Mouse (Mus musculus): ENCODE measurements at regions not wholly inside any gene's neighbourhood (a gene's known extent, or its start where the extent isn't known, plus 50 kb on each side); places are given as distances from the start of the nearest gene placed in this dataset.
A peak's percentile ranks its signal among the peaks of the same experiment; 100 is the strongest.

DNA sequence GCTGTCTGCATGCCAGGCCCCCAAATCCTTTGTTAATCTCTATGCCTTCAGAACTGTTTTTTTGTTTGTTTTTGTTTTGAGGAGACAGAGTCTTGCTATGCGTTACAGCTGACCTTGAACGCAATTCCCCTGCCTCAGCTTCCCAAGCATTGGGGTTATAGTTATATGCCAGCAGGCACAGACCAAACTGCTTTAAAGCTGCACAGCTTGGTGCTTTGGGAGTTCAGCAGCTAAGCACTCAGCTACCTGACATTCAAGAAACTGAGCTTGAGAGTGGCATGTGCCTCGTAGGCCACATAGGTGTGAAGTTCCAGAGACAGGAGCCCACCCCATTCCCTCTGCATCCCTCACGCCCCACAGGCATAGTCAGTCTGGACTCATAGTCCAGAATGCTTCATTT is 229.5 kb upstream of the 4930535I16Rik start:
- DNase-seq = no peak

DNA sequence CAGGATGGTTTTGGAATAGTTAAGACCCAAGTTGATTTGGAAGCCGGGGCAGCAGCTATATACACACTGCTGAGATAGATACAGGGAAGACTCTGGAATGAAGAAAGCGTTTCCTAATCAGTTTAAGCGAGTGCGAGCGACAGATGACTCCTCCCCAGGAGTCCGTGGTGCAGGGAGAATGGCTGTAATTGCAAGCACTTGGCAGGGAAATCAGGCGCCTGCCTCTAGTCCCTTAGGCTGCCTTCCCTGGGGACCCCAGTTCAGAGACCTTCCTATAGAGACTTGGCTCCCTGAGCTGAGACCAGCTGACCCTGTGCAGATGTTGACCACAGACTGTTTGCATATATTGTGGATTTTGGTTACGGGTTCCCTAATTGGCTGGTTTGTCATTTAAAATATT is 228.3 kb upstream of the 4930535I16Rik start:
- DNase-seq = peak; percentile 20

DNA sequence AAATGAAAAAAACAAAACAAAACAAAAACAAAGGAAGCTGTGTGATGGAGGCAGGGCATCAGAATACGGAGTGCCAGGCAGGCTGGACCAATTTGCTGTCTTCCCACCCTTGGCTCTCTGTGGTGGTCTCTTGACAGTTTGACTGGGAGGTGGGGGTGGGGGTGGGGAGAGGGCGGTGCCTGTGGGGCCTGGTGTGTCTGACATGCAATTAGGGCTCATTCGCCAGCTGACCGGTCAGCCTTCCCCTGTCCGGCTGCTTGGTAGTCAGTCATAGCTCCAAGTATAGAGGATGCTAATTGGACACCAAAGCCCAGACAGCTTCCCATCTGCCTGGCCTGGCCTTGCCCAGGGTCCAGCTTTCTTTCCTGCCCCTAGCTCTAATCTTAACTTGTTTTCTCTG is 225.8 kb upstream of the 4930535I16Rik start:
- no peak for DNase-seq

DNA sequence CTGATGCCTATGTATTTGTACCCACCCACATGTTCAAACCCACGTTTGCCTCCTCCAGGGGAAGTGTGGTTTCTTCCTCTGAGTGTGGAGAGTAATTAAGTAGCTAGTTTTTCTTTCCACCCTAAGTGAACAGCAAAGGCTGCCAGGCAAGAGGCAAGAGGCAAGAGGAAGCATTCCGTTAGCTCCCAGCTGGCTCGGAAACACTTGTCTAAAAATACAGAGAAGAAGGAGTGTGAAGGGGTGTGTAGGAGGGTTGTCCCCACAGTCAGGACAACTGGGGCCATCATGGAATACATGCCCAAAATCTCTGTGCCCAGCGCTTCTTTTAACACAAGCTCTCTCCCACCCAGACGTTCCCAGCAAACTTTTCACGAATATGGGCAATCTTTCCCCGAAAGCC is 225.4 kb upstream of the 4930535I16Rik start:
- DNase-seq = no peak

DNA sequence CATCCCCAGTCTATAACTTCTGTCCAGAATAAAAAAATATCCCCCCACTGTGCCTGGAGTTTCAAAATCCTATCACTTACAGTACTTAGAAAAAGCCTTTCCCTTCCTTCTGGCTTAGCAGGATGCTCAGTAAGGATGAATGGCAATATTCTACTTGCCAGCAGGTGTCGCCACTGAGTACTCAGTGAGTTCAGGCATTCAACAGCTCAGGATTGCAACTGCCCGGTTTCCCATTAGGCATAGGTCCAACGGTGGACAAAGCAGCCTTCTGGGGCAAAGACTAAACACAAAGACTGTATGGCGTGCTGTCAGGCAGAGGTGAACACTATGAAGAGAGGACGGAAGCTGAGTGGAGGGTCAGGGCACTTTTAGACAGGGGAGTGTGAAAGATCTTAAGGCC is 224.3 kb upstream of the 4930535I16Rik start:
- DNase-seq = peak; percentile 85

DNA sequence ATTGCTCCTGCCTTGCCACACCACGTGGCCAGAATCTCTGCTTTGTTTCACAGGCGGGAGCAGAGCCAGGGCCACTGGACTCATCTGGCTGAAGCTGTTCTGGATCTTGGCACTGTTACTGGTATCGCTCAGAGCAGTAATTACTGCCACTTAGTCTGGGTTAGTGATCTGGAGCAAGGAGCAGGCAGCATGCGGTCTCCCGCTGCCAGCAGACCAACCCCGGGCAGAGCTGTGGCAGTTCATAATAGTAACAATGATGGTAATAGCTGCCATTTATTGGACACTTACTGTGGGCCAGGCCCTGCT is 217.3 kb upstream of the 4930535I16Rik start:
- DNase-seq = no peak

DNA sequence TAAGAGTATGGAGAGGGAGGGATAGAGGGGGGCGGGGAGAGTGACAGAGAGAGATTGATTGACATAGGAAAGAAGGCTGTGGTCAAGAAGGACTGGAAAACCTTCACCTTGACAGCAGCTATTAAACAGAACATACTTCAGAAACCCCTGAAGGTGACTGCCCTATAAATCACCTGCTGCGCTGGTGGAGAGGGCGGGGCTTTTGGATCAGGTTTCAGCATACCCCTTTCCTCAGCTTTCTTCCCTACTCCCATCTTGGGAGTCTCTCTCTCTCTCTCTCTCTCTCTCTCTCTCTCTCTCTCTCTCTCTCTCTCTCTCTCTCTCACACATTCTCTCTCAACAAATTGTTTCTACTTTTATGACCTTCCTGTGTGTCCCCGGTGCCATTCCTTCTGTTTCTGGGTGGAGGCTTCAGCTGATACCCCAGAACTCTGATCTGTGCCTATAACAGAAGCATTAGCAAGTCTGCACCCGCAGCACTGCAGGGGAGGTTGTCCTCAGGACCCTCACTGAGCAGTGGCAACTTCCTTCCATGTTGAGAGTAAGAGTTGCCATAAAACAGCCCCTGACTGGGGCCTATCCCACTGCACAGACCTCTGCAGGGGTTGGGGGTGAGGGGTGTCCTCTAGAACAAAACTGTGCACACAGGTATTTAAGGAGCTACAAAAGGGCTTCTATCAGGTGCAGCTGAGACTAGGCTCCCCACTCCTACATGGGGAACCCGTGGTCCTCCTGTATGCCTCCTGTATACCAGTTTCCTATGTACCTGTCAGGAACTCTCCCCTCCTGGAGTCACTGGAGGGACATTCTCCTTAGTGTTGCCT is 216.7 kb upstream of the 4930535I16Rik start:
- DNase-seq = no peak

DNA sequence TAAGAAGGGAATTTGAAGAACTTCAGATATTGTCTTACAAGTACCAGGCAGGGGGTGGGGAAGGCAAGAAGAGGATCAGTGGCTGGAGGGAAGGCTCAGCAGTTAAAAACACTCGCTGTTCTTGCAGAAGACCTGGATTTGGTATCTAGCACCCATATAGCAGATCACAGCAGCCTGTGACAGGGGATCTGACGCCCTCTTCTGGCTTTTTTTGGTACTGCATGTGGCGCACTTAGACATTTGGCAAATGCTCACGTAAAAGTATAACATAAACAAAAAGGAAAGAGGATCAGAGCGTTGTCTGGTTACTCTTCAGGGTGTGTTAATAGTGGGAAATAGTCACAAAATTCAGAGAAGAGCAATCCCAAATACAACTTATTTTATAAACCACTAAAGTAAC is 213.1 kb upstream of the 4930535I16Rik start:
- DNase-seq = no peak

DNA sequence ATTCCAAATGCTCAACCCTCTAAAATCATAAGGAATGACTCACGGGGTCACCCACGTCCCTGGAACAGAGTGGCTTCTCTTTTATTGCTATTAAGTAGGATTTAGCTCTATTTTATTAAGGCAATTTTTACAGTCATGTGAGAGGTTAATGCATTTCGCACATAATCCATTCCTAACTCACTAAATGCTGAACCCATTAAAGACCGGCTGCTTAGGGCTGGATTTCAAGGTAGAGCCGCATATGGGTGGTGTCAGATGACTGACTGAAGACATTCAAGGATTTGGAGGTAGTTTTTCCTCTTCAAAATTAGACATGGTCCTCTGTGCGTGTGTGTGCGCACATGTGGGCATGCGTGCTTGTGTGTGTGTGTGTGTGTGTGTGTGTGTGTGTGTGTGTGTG is 208.4 kb upstream of the 4930535I16Rik start:
- no peak for DNase-seq

DNA sequence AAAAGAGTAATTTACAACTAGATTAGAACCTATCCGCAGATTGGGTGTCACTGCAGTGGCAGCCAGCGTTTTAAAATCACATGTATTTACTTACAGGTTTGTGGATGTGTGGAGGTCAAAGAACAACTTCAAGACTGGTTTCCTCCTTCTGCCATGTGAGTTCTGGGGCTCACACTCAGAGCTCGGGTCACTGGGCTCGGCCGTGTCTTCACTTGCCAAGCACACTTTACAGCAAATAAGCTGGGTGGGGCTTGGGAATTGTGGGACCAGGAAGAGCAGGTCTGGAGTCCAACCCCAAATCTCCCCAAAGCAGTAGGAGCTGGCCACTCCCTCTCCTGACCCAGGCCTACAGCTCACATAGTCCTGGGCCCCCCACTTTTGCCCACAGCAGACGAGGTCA is 202.5 kb upstream of the 4930535I16Rik start:
- DNase-seq = no peak

DNA sequence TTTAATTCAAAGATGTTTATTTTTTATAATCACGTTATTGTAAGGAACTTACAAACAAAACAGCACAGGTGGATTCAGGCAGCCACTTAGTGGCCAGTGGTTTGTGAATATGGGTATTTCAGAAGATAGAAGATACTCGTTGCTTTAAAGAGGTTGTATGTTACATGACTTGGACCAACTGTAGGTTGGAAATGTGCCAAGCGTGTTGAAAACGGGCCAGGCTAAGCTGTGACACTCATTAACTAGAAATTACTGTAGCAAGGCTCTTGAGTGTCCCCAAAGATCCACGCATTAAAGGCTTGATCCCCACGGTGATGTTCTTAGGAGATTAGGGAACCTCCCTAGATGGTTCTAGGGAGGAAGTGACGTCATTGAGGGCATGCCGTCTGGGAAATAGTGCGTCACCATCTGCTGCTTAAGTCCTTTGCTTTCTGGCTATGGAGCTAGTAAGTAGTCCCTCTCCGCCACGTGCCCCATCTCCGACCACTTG is 196.1 kb upstream of the 4930535I16Rik start:
- no peak for DNase-seq

DNA sequence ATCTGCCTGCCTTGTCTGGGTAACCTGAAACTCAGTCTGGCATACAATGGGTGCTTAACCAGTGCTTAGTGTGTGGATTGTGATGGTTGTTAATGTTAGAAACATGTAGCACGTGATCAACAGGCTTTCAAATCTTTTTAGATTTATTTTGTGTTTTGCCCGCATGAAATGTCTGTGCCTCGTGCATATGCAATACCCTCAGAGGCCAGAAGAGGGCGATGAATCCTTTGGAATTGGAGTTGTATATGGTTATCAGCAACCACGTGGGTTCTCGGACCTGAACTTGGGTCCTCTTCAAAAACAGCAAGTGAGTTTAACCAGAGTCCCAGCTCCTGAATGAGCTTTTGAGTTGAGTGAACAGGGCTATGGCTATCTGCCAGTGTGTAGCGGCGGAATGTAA is 192.9 kb upstream of the 4930535I16Rik start:
- no peak for DNase-seq

DNA sequence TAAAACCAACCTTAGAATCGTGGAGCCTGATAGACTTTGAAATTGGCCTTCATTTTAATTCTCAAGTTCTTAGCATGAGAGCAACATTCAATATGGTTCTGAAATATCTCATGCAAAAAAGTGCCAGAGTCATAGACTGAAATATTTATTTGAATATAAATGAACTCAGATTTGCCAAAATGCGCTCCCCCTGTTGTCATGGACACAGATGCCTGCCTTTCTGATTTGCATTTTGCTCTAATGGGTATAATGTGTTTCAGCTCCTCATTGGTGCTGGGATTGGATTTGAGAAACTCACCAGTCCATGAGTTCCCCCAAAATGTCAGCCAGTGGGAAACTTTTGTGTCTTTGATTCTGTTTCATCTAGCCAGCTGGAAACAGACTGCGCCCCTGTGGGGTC is 191.5 kb upstream of the 4930535I16Rik start:
- DNase-seq = no peak

DNA sequence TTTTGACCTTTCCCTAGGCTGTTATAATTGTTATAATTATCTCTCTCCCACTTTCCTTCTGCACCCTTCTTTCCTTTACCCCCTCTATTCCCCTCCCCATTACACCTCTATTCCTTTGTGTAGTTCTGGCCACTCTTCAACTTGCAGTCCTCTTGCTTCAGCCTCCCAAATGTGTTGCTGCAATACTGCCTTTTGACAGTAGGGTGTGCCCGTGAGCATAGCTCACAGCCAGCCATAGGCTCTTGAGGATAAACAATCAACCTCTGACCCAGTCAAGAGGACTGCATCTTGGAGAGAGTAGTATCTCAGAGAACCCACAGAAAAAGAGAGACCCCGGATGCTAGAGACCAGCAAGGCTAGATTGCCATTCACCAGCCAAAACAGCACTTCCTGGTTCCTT is 184.9 kb upstream of the 4930535I16Rik start:
- no peak for DNase-seq

DNA sequence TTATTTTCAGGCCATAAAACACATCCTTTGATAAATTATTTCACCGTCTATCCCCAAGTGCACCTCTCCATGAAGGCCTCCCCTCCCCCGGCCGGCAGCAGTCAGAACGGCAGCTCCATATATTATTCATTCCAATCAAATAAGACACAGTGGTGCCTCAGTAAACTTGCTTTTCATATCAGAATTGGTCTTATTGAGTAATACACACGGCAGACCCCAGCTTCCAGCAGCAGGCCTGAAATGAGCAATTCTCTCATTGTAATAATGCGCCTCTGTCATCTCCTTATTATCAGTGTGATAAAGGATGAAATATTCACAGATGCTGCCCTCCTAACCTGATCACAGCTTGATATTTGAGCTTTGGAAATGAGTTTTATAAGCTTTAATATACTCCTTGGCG is 169.0 kb upstream of the 4930535I16Rik start:
- no peak for DNase-seq

DNA sequence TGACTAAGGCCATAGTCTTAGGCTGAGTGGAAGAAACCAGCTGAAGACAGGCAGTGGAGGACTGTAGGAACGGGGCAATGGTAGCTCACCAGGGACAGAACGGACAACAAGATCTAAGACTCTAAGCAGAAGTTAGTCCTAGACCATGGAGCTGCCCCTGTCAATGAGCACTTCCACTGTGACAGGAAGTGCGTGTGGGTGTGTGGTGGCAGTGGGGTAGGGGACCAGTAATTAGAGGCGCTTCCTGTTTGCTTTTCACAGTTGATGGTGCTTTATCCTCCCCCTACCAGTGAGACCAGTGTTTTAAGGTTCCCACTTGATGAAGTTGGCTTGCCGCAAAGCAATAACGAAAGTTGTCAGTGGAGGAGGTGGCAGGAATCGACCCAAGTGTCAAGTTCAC is 168.4 kb upstream of the 4930535I16Rik start:
- DNase-seq = no peak

DNA sequence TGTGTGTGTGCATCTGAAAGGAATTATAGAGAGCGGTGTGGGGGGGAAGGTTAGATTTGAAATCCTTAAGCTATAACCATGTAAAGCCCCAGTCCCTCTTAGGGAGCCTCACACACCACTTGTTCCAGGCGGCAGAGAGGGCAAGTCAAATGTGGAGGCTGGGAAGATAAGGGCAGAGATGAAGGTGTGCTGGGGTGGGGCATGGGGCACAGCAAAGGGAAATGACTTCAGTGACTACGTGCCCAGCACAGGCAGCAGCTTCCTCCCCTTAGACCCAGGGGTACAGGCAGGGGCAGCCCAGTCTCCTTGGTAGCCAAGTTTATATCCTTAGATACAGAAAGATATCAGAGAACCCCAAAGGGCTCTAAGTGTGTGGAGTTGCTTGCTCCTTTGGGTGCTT is 161.8 kb upstream of the 4930535I16Rik start:
- DNase-seq = no peak

DNA sequence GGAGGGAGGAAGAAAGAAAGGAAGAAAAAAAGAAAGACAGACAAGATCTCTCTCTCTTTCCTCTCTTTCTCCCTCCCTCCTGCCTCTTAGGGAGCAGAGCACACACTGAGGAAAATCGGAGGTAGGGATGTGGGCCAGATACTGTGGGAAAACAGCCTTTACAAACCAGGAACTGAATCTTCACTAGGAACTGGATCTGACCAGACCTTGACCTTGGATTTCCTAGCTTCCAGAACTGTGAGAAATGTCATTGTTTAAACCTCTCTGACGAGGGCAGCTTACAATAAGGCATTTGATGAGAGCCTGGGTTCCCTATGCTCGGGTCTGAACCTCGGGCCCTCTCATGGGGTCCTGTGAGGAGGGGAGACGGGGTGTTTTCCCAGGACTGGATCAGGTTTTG is 157.7 kb upstream of the 4930535I16Rik start:
- DNase-seq = no peak

DNA sequence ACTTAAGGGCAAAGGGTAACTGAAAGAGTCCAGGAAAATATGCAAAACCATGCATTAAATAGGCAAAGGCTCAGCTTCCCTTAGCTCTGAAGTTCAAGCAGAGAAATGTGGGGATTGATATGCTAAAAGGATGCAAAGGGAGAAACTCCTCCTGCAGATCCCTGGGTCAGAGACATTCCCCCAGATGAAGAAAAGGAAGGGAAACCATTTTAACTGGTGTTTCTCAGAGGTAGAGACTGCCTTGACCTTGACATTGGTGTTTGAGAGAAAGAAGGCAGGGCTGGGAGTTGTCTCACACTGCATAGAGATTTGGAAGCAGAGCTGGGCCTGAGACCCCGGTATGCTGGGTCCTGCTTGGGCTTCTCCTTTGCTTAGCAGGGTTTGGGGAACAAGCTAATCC is 155.8 kb upstream of the 4930535I16Rik start:
- DNase-seq = no peak

DNA sequence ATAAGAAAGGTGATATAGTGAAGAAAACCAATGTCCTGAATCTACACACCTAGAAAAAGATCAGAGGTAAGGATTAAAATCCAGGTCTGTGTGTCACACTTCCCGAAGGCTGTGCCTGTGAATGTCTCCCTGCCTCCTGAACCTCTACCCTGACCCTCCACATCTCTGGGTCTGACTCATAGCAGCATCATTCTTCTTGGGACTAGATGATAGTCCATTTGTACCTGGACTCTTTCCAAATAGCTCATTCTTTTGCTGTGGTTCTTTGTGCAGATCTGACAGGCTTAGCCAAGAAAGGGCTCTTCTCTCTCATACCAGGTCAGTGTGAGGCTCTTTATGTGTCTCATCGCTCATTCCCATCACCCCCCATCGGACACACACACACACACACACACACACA is 146.8 kb upstream of the 4930535I16Rik start:
- no peak for DNase-seq

DNA sequence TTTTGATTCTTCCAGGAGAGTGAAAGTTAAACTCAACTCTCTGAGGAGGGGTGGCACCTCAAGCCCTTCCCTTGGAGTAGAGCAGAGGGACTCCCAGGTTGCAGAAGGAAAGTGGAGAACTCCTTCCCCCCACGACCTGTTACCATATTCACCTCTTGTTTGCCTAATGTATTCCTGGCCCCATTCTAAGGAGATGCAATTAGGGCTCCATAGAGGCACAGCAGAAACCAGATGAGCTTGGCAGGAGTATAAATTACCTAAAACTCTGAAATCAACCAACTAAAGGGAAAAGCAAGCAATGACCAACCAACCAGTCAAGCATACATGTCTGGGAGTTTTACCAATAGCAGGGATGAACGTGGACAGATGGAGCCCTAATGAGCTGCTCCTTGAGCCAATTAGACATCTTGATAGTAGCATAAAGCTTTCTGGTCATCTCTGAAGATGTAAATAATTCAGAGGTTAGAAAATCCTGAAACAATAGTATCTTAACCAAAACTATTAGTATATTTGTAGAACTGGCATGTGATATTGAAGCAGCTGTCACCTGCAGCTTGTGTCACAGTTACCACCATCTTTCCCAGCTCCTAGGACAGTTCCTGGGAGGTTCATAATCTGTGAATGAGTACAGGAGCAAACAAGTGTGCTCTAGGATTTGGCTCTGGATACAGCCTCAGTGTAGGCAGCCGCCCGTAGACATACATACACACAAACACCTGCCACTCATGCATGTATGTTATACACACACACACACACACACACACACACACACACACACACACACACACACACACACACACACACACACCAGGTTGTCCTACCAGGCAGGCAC is 145.7 kb upstream of the 4930535I16Rik start:
- DNase-seq = no peak

DNA sequence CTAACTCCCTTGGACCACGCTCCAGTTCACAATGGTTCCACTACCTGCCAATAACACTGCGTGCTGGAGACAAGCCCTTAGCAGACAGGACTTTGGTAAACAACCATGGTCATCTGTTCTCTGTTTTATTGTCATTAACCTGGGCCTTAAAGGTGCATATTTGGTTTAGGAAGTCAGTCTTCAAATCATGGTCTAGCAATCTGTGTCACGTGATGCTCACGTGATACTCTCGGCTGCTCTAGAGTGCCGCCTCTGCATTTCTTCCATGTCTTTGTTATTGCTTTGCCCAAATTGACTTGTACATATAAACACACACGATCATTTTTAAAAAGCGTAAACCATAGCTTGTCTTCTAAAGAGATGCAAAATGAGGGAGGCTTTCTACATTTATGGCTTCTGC is 139.8 kb upstream of the 4930535I16Rik start:
- DNase-seq = no peak

DNA sequence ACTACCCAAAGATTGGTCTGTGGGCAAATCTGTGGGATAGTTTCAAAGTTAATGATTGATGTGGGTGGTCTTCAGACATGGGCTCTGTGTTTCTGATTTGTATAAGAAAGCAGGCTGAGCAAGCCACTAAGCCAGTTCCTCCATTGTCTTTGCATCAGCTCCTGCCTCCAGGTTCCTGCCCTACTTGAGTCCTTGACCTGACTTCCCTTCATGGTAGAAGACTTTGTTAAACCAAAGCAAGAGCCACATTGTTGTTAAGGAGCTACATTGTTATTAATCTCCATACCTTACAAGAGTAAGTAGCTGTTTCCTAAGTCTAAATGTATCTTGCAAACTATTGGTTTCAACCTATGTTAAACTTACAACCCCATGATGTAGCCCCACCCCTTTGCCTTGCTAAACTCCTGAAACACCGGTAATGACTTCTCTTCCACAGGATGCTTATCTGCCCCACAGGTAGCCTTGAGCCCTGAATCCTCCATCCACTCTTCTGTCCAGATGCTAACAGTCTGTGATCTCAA is 136.5 kb upstream of the 4930535I16Rik start:
- DNase-seq = no peak
